Mouse (Mus musculus) pancreas, adult 10 weeks (tissue): ENCODE data around the gene Tmem30a. TPM values are rescaled to one million over a fixed set of nuclear protein-coding genes. Genes with fewer than 3 reads are reported as not detected.

Experiments
- polyA plus RNA-seq: library from polyadenylated mRNA; stranded (reverse); fragments of 350-450 nt; fragmentation: Illumina TruSeq; extraction: RNeasy Lipid Tissue Mini Kit (QIAGEN cat#74804); gene quantifications from one replicate; pipeline ENCODE4 v1.2.3, GENCODE M21; 2015; ENCODE audit warnings: low read depth, low replicate concordance; ENCODE audit not compliant: insufficient read depth

Tmem30a gene
- 19.1 TPM for polyA plus RNA-seq

DNA sequence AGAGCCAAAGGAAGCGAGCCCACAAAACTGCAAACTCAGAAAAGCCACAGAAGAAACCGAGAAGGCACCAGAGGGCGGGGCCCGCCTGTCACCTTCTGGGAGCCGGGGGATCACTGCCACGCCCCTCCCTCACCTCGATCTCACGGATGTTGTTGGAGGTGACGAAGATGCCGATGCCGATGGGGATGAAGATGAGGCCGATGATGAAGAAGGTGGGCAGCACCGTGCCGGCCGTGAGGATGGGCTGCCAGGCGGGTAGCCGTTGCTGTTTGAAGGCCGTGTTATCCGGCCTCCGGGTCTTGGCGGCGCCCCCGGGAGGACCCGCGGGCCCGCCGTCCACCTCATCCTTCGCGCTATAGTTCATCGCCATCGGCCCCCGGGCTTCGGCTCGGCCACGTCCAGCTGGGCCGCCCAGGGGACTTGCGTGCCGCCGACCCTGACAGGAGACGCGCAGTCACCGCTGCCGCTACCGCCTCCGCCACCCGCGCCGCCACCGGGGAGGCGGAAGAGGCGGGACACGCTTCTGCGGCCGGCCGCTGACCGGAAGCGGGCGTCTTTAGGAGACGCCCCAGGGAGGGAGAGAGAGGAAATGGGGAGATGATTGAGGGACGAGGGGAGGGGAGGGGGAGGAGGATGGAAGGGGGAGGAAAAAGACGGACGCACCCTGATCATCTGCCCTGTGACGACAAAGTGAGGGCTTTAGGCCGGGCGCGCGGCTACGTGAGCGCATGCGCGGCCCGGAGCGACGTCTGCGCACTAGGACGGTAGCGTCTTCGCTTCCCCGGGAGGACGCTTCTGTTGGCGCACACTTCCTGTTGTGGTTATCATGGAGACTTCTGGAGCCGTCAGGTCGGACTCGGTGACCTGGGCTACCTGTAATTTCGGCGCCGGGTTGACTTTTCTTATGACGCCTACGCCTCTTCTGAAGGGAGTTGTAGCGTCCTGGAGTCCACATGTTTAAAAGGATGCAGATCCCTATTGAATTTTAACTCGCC, at the start of gene Tmem30a:
TSS of gene Tmem30a (minus strand) at position 667 of the 995 bp plus-strand sequence.

DNA sequence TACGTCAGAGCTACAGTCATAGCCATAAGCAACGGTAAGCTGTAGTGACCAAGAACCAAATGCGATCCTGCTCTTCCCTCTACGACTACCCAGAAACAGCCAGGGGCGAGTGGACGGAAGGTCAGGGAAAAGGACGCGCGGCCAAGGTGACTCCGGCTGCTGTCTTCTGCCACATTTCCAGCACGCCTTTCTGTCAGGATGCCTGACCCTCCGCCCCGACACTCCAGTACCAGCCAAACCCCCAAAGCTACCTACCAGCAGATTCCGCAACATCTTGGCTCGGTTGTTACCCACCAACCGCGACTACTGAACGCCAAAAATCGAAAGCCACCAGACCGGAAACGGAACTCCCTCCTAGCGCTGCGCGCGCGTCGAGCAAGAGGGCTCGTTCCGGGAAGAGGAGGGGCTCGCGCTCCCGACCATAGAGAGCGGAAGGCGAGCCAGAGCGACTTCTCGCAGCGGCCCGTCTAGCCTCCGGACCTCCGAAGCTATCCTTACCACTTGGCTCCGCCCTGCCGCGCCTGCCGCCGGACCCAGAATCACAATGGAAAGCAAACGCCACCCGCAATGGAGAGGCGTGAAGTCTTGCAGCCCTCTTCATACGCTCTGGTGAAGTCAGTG, 33.8 kb downstream of the Tmem30a start, which contains the start of gene Cox7a2:
TSS of gene Cox7a2 (minus strand) at position 494 of the 621 bp plus-strand sequence.

Other genes with a start within 250 kb of the Tmem30a start
- gene Col12a1, start 74.7 kb downstream of the Tmem30a start, polyA plus RNA-seq = 0.90 TPM
- gene Cox7a2, start 33.6 kb downstream of the Tmem30a start, polyA plus RNA-seq = 80.6 TPM
- gene Filip1, start 219.3 kb upstream of the Tmem30a start, polyA plus RNA-seq = 3.6 TPM